Comparison of ENCODE assay signal across 8 mouse cellular contexts in the genomic region with DNA sequence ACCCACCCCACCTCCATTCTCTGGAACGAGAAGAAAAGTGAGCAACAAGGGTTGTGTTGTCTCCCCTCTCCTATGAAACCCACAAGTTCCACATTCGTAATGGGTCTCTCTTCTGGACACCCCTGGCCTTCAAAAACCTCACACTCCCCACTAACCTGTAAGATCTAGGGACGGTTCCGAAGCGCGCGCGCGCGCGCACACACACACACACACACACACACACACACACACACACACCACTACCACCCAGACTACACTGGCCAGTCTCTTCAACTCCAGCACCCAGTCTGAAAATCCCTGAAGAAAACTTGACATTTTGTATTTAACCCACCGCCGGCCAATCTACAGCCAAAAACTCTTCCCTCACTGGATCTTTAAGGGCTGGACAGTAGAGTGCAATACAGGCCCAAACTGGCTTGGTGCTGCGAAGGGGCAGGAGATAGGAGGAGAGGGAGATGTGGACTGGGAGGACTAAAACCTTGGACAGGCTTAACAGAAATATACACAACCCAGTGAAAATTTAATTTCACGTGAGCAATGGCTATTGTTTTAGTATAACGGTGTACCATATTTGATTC. TPM values are rescaled to one million over a fixed set of nuclear protein-coding genes. Genes with fewer than 3 reads are reported as not detected.
A peak's percentile ranks its signal among the peaks of the same experiment; 100 is the strongest.
DNase-seq lines count a peak whose midpoint lies in the region; ATAC-seq and TF ChIP-seq lines count a peak whose summit lies in the region.

A gene (minus strand): TSS at position 138 of the 578 bp plus-strand sequence.

- H3K4me1 ChIP-seq in liver, embryonic 11.5 days (replicated peaks; ENCODE audit: control insufficient read depth, insufficient read depth, low read length) = no peaks in the 10 kb centered on the region
- peaks cover 16% of the 10 kb centered on the region for H3K4me1 ChIP-seq in forebrain, embryonic 15.5 days
- peaks cover 14% of the 10 kb centered on the region; the same call in 1 of the 2 replicates for H3K4me1 ChIP-seq in limb, embryonic 13.5 days
- peaks cover 3% of the 10 kb centered on the region; the same call in 1 of the 2 replicates for H3K4me1 ChIP-seq in small intestine, adult 2 months (ENCODE audit: control insufficient read depth, insufficient read depth, insufficient read length, low read length)

- H3K4me2 ChIP-seq in liver, embryonic 11.5 days = peak within 1 kb of the TSS; percentile 56
- peak within 1 kb of the TSS; percentile 56 for H3K4me2 ChIP-seq in forebrain, embryonic 15.5 days (replicated peaks)
- peak within 1 kb of the TSS; percentile 77 for H3K4me2 ChIP-seq in limb, embryonic 13.5 days (replicated peaks)

- H3K4me3 ChIP-seq in liver, embryonic 11.5 days (ENCODE audit: low read depth, low read length) = peak within 1 kb of the TSS; percentile 28
- peak within 1 kb of the TSS; percentile 34 for H3K4me3 ChIP-seq in forebrain, embryonic 15.5 days
- peak within 1 kb of the TSS; percentile 44 for H3K4me3 ChIP-seq in limb, embryonic 13.5 days
- peak within 1 kb of the TSS; percentile 29 for H3K4me3 ChIP-seq in small intestine, adult 2 months (ENCODE audit: low read depth, low read length)

- TF ChIP-seq POLR2A in small intestine, adult 2 months (IDR thresholded peaks at IDR 0.05; ENCODE audit: low read depth, low read length) = no peak

- intact Hi-C loops in left cerebral cortex, postnatal 14 days (cut with DNase I) = no loop called here

- peak; percentile 8 for DNase-seq in liver, embryonic 11.5 days (ENCODE audit: low spot score)
- DNase-seq in liver = no peak
- DNase-seq in kidney, postnatal 14 days = no peak
- no peak for DNase-seq in layer of hippocampus, adult 9-11 months
- no peak for DNase-seq in left cerebral cortex, postnatal 14 days (ENCODE audit: low spot score in 2 of 2)

- TF ChIP-seq CTCF in small intestine, adult 2 months (IDR thresholded peaks at IDR 0.05; ENCODE audit: extremely low read depth, insufficient read length, insufficient replicate concordance, low read depth, low read length) = no peak

- H3K27me3 ChIP-seq in liver, embryonic 11.5 days (replicated peaks; ENCODE audit: control insufficient read depth, insufficient read depth, low read length) = peaks cover 57% of the 10 kb centered on the region
- peaks cover 42% of the 10 kb centered on the region for H3K27me3 ChIP-seq in forebrain, embryonic 15.5 days
- peaks cover 87% of the 10 kb centered on the region for H3K27me3 ChIP-seq in limb, embryonic 13.5 days
- H3K27me3 ChIP-seq in small intestine, adult 2 months (ENCODE audit: control insufficient read depth, insufficient read depth, low read length) = peaks cover 36% of the 10 kb centered on the region

- H3K36me3 ChIP-seq in liver, embryonic 11.5 days (ENCODE audit: control insufficient read depth, insufficient read depth, low read length) = no peaks in the 10 kb centered on the region
- H3K36me3 ChIP-seq in forebrain, embryonic 15.5 days = no peaks in the 10 kb centered on the region
- H3K36me3 ChIP-seq in limb, embryonic 13.5 days = no peaks in the 10 kb centered on the region
- no peaks in the 10 kb centered on the region for H3K36me3 ChIP-seq in small intestine, adult 2 months (ENCODE audit: control insufficient read depth, insufficient read depth, low read length)

- ATAC-seq in liver, embryonic 11.5 days (replicated peaks; ENCODE audit: low FRiP score) = no peak
- ATAC-seq in forebrain, embryonic 15.5 days (replicated peaks) = peak; percentile 12
- ATAC-seq in limb, embryonic 13.5 days (ENCODE audit: low FRiP score, low read depth) = peak; percentile 34; the same call in 1 of the 2 replicates

- no peak within 1 kb of the TSS for H3K27ac ChIP-seq in liver, embryonic 11.5 days (ENCODE audit: low read depth, low read length)
- no peak within 1 kb of the TSS for H3K27ac ChIP-seq in forebrain, embryonic 15.5 days (replicated peaks)
- H3K27ac ChIP-seq in limb, embryonic 13.5 days = no peak within 1 kb of the TSS
- H3K27ac ChIP-seq in small intestine, adult 2 months (ENCODE audit: insufficient read depth, low read depth, low read length) = no peak within 1 kb of the TSS

- H3K9ac ChIP-seq in liver, embryonic 11.5 days (ENCODE audit: low read depth, low read length) = no peak within 1 kb of the TSS
- peak within 1 kb of the TSS; percentile 25 for H3K9ac ChIP-seq in forebrain, embryonic 15.5 days (replicated peaks)
- peak within 1 kb of the TSS; percentile 57 for H3K9ac ChIP-seq in limb, embryonic 13.5 days

- H3K9me3 ChIP-seq in liver, embryonic 11.5 days (ENCODE audit: control insufficient read depth, low read length) = no peaks in the 10 kb centered on the region
- no peaks in the 10 kb centered on the region for H3K9me3 ChIP-seq in forebrain, embryonic 15.5 days
- no peaks in the 10 kb centered on the region for H3K9me3 ChIP-seq in limb, embryonic 13.5 days

- 47% methylated on average over 16 of the region's 16 CpGs for WGBS in liver, embryonic 11.5 days
- WGBS in forebrain, embryonic 15.5 days = 30% methylated on average over 16 of the region's 16 CpGs
- WGBS in limb, embryonic 13.5 days = 48% methylated on average over 16 of the region's 16 CpGs
- WGBS in small intestine, adult 2 months = 42% methylated on average over 16 of the region's 16 CpGs

RNA-seq across cellular contexts. Expression of the gene that starts here (rescaled TPM):
- polyA plus RNA-seq in liver, embryonic 11.5 days (2014; fragmentation: Nextera tagmentation; extraction: Ambion mirVana) = not detected in 2 replicates
- polyA plus RNA-seq in forebrain, embryonic 15.5 days (2015; fragmentation: Nextera tagmentation; extraction: Ambion mirVana) = not detected in 2 replicates
- 0.04 TPM in 1 of 2 replicates, not detected in the other for polyA plus RNA-seq in limb, embryonic 13.5 days (2015; fragmentation: Nextera tagmentation; extraction: Ambion mirVana)
- not detected in 2 replicates for polyA plus RNA-seq in small intestine, adult 2 months (2012; rRNA removed)
- total RNA-seq in left cerebral cortex, postnatal 14 days (2021) = not detected

Comparison
In these comparisons a context has a peak if more than half of its experiments do, and no peak if none do; other contexts are left out.
1. Peak in DNase-seq, H3K4me3 ChIP-seq and H3K4me2 ChIP-seq in liver, embryonic 11.5 days; RNA of the gene not detected or under 1 TPM.
2. Peak in ATAC-seq, H3K4me3 ChIP-seq, H3K9ac ChIP-seq and H3K4me2 ChIP-seq in forebrain, embryonic 15.5 days; RNA of the gene not detected or under 1 TPM.
3. Peak in ATAC-seq, H3K4me3 ChIP-seq, H3K9ac ChIP-seq and H3K4me2 ChIP-seq in limb, embryonic 13.5 days; RNA of the gene not detected or under 1 TPM.